Mouse (Mus musculus) midbrain, embryonic 14.5 days (tissue): ENCODE results near the gene Fastk. TPM values are rescaled to one million over a fixed set of nuclear protein-coding genes. Genes with fewer than 3 reads are reported as not detected.

Experiments used
- ATAC-seq: fragments of 200-750 bp; cut with Nextera tagmentation; 2 replicates; pipeline ENCODE4 v1.8.0; 2017; ENCODE audit warnings: moderate number of reproducible peaks, moderate library complexity; ENCODE audit not compliant: low FRiP score, low TSS enrichment
- DNase-seq: peaks from one replicate; pipeline ENCODE4 v3.0.0-alpha.2; 2015
- H3K27ac ChIP-seq: fragments of 300-500 bp; sonication (generic); replicated peaks from 2 replicates; pipeline ENCODE4 v1.5.1; 2014; ENCODE audit warnings: mild to moderate bottlenecking, low read depth, low read length, moderate library complexity
- H3K27me3 ChIP-seq: fragments of 300-500 bp; sonication (generic); 2 replicates; pipeline ENCODE4 v1.6.1; 2014; ENCODE audit warnings: low read length, control low read depth, mixed read lengths; ENCODE audit not compliant: control insufficient read depth, insufficient read depth
- H3K36me3 ChIP-seq: fragments of 300-500 bp; sonication (generic); 2 replicates; pipeline ENCODE4 v1.6.1; 2014; ENCODE audit warnings: low read length, control low read depth; ENCODE audit not compliant: control insufficient read depth, insufficient read depth
- H3K4me1 ChIP-seq: fragments of 300-500 bp; sonication (generic); 2 replicates; pipeline ENCODE4 v1.6.1; 2014; ENCODE audit warnings: mild to moderate bottlenecking, antibody characterized with exemption, low read length, control low read depth; ENCODE audit not compliant: control insufficient read depth, insufficient read depth
- H3K4me2 ChIP-seq: fragments of 300-500 bp; sonication (generic); 2 replicates; pipeline ENCODE4 v1.6.1; 2014; ENCODE audit warnings: mild to moderate bottlenecking, low read length, moderate library complexity
- H3K4me3 ChIP-seq: fragments of 300-500 bp; sonication (generic); replicated peaks from 2 replicates; pipeline ENCODE4 v1.5.1; 2014; ENCODE audit warnings: low read depth, low read length
- H3K9ac ChIP-seq: fragments of 300-500 bp; sonication (generic); replicated peaks from 2 replicates; pipeline ENCODE4 v1.6.1; 2014; ENCODE audit warnings: mild to moderate bottlenecking, low read length, moderate library complexity
- H3K9me3 ChIP-seq: fragments of 300-500 bp; sonication (generic); 2 replicates; pipeline ENCODE4 v1.6.1; 2016; ENCODE audit warnings: low read length, control low read depth, mixed read lengths; ENCODE audit not compliant: control insufficient read depth
- WGBS: fragments of 180-500 bp; shearing (Covaris S2); extraction: QIAGEN DNeasy Blood & Tissue Kit; methylation state at CpG from one replicate; pipeline ENCODE4 v1.1.7; 2014; 5-methylcytosine and 5-hydroxymethylcytosine counted together
- polyA plus RNA-seq: library from polyadenylated mRNA; unstranded; fragments of >200 nt; fragmentation: Nextera tagmentation; extraction: Ambion mirVana; gene quantifications from 2 replicates; pipeline ENCODE4 v1.2.1, GENCODE M21; 2014

Fastk gene
- polyA plus RNA-seq, result 91.8 and 105 TPM in 2 replicates

DNA sequence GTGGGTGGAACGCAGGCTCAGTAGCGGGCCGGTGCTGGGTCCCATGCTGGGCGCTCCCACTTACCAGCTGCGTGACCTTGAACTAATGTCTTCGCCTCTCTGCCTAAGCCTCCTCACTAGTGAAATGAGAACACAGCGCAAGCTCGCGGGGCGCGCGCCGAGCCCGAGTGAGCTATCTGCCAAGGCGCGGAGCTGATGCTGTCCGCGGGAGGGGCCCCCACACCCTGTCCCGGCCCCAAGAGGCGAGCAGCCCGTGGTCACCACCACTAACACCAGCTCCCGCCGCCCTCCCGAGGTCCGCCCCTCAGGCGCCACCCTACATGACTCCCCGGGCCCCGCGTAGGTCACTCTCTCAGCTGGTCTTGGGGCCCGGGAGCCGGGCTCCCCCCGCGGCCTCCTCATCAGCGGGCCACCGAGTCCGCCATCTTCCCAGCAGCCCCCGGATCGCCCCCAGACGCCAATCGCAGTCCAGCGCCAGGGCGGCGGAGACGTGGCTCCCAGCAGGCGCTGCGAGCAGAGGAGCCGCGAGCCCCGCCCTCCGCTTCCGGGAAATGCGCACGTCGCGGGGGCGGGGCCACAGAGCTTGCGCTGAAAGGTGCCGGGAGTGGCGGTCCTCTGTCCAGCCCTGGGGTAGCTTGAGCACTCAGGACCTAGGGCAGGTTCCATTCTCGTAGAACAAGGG is at the start of gene Fastk:
Gene Fastk, minus strand, starts transcription at position 542 of the 682 bp plus-strand sequence.
- Histone ChIP-seq H3K9ac (peak within 1 kb of the TSS; percentile 92), H3K4me2 (peak within 1 kb of the TSS; percentile 95), H3K27ac (peak within 1 kb of the TSS; percentile 89), H3K9me3 (no peaks in the 10 kb centered on the region), H3K4me1 (peaks cover 24% of the 10 kb centered on the region), H3K4me3 (peak within 1 kb of the TSS; percentile 94), H3K27me3 (no peaks in the 10 kb centered on the region), H3K36me3 (peaks cover 34% of the 10 kb centered on the region)
- peak; percentile 86 for ATAC-seq
- DNase-seq, result peak; percentile 98
- WGBS, result under 1% methylated on average over 60 of the region's 60 CpGs

DNA sequence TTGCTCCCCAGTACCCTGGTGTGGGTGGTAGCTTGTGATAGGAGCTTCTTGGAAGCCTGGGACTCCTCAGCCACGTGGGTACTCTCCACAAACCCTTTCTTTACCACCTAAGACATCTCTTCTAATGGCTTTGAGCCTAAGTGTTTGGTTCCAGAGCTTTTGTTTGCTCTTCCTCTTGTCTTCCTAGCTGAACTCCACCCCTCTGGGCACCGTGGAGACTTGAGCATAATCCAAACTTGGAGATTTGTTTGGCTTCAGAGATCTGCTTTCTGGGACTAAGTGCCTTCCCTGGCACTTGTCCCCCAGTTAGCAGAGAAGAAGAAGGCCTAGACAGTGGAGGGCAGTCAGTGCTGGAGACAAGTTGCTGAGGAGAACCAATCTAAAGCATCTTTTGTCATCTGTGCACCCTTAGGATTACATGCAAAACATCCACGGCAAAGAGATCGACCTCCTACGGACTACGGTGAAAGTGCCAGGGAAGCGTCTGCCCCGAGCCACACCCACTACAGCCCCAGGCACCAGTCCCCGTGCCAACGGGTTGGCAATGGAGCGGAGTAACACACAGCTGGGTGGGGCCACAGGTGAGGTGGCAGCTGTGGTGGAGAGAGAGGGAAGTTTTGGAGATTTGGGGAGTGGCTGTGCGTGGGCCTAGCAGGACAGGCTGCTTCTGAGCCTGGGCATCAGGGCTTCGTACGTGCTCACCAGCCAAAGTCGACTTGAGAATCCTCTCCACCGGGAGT is 47.6 kb upstream of the Fastk start:
- H3K9me3 ChIP-seq, result no peaks in the 10 kb centered on the region
- H3K4me1 ChIP-seq, result peaks cover 6% of the 10 kb centered on the region; the same call in 1 of the 2 replicates
- no peak overlapping the region for H3K9ac ChIP-seq
- H3K4me3 ChIP-seq, result no peak overlapping the region
- H3K27ac ChIP-seq, result no peak overlapping the region
- peaks cover 88% of the 10 kb centered on the region for H3K36me3 ChIP-seq
- DNase-seq (no peak), ATAC-seq (no peak)
- H3K4me2 ChIP-seq, result no peak overlapping the region
- 91% methylated on average over 16 of the region's 16 CpGs for WGBS
- H3K27me3 ChIP-seq, result no peaks in the 10 kb centered on the region

DNA sequence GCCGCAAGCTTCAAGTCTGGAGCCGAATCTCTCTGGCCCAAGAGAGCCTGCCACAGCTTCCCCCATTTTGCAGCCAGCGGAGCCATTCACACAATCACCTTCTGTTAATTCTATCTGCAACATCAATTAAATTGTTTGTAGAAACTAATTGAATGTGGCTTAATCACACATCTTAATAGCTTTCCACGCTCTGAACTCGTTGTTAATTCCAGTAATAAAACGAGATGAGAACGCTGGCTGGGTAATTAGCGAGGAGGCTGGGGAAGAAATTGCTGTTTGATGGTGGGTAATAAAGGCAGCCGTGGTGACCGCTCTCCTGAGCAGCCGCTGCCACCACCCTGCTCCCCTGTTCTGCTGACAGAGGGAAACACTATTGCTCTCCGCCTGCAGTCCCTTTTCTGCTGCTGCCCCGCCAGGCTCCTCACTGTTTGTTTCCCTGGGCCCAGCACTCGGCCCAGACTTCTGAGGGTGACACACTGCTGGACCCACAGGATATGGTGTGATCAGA is 45.4 kb upstream of the Fastk start:
- Histone ChIP-seq H3K4me1 (0 out of 2 replicates have a peak, but pooled peaks cover 9% of the 10 kb centered on the region), H3K36me3 (peaks cover 76% of the 10 kb centered on the region), H3K27me3 (no peaks in the 10 kb centered on the region), H3K27ac (no peak overlapping the region), H3K4me2 (no peak overlapping the region), H3K9me3 (no peaks in the 10 kb centered on the region), H3K9ac (no peak overlapping the region), H3K4me3 (no peak overlapping the region)
- 78% methylated on average over 14 of the region's 14 CpGs for WGBS
- ATAC-seq, result no peak
- DNase-seq, result no peak

DNA sequence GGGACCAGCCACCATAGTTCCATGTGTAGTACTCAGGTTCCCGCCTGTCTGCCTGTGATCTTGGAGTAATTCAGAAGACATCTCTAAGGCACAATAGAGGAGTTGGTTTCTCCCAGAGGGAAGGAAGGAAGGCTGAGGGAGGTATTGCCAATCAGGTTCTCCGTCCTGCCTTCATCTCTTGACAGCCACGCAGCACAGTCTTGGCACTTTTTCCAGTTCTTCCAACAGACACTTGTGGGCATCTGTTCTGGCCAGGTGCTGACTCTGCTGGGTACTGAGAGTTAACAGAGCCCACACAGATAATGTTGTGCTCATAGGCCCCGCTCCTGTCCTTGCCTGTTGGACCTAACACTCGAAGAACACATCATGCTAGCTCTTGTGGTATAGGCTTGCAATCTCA is 41.7 kb upstream of the Fastk start:
- H3K27me3 ChIP-seq, result no peaks in the 10 kb centered on the region
- H3K9me3 ChIP-seq, result no peaks in the 10 kb centered on the region
- no peak overlapping the region for H3K9ac ChIP-seq
- WGBS, result 96% methylated on average over 5 of the region's 5 CpGs
- no peak overlapping the region for H3K4me2 ChIP-seq
- H3K36me3 ChIP-seq, result peaks cover 75% of the 10 kb centered on the region
- ATAC-seq, result no peak
- H3K27ac ChIP-seq, result no peak overlapping the region
- H3K4me3 ChIP-seq, result no peak overlapping the region
- peaks cover 17% of the 10 kb centered on the region; the same call in 1 of the 2 replicates for H3K4me1 ChIP-seq
- DNase-seq, result no peak

DNA sequence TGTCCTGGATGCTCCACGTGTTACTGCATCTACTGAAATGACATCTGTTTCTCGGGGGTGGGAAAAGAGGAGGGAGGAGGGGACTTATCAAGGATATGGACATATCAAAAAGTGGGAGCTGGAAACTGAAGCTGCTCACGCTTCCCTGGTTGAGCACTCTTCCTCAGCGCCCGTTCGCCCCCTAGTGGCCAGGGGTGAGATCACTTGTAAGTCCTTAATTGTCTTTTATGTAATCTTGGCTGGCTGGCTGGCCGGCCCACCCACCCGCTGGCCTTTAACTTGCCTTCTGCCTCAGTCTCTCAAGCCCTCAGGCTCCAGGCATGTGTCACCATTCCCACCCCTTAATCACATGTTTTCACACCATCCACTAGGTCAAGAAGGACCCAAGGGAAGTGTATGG is 41.0 kb upstream of the Fastk start:
- 0% methylated on average over 8 of the region's 8 CpGs for WGBS
- DNase-seq, result peak; percentile 93
- no peaks in the 10 kb centered on the region for H3K9me3 ChIP-seq
- ATAC-seq, result no peak
- H3K27ac ChIP-seq, result no peak overlapping the region
- H3K27me3 ChIP-seq, result no peaks in the 10 kb centered on the region
- no peak overlapping the region for H3K9ac ChIP-seq
- no peak overlapping the region for H3K4me2 ChIP-seq
- no peak overlapping the region for H3K4me3 ChIP-seq
- peaks cover 23% of the 10 kb centered on the region for H3K4me1 ChIP-seq
- H3K36me3 ChIP-seq, result peaks cover 74% of the 10 kb centered on the region

DNA sequence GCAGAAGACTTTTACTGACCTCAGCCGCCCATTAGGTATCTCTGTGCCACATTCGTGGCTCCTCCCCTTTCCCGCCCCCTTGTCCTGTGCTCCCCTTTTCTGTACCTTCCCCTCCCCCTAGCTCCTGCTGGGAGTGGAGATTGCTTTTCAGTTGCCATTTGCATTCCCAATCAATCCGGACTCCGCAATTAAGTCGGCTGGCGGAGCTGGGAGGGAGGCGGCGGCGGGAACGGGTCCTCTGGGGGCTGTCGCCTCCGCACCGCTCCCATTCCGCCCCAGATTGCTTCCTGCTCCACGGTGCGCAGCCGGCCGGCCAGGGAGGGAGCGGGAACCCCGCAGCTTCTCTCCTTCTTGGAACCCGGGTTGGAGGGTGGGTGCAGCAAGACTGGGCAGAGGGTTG is 39.9 kb upstream of the Fastk start:
- no peaks in the 10 kb centered on the region for H3K27me3 ChIP-seq
- H3K4me1 ChIP-seq, result peaks cover 26% of the 10 kb centered on the region
- peak overlapping the region; percentile 37 for H3K4me2 ChIP-seq
- WGBS, result 14% methylated on average over 22 of the region's 22 CpGs
- peak; percentile 13; the same call in 1 of the 2 replicates for ATAC-seq
- no peak overlapping the region for H3K4me3 ChIP-seq
- peak overlapping the region; percentile 45; the same call in 1 of the 2 replicates for H3K27ac ChIP-seq
- H3K9ac ChIP-seq, result peak overlapping the region; percentile 37; the same call in 1 of the 2 replicates
- DNase-seq, result peak; percentile 53
- no peaks in the 10 kb centered on the region for H3K9me3 ChIP-seq
- peaks cover 75% of the 10 kb centered on the region for H3K36me3 ChIP-seq

DNA sequence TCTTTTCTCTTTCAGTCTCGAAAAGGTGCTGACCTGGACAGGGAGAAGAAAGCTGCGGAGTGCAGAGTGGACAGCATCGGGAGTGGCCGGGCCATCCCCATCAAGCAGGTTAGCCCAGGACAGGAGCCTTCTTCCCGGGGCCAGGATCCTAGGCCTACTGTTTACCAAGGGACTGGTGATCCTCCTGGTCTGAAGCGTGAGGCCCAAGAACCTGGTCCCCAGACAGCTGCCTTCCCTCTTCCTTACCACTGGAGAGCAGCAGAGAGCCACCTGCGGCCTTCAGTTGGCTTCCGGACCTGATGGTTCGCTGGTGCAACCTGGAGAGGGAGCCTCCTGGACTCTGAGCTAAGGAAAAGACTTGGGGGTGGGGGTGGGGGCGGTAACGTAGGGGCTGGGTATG is 38.2 kb upstream of the Fastk start:
- Histone ChIP-seq H3K4me3 (no peak overlapping the region), H3K9me3 (no peaks in the 10 kb centered on the region), H3K4me1 (peaks cover 26% of the 10 kb centered on the region), H3K9ac (no peak overlapping the region), H3K36me3 (peaks cover 75% of the 10 kb centered on the region), H3K27me3 (no peaks in the 10 kb centered on the region), H3K27ac (no peak overlapping the region), H3K4me2 (no peak overlapping the region)
- 0 out of 2 replicates have a peak, but pooled peaks have one; percentile 4 for ATAC-seq
- 28% methylated on average over 11 of the region's 11 CpGs for WGBS
- peak; percentile 88 for DNase-seq

DNA sequence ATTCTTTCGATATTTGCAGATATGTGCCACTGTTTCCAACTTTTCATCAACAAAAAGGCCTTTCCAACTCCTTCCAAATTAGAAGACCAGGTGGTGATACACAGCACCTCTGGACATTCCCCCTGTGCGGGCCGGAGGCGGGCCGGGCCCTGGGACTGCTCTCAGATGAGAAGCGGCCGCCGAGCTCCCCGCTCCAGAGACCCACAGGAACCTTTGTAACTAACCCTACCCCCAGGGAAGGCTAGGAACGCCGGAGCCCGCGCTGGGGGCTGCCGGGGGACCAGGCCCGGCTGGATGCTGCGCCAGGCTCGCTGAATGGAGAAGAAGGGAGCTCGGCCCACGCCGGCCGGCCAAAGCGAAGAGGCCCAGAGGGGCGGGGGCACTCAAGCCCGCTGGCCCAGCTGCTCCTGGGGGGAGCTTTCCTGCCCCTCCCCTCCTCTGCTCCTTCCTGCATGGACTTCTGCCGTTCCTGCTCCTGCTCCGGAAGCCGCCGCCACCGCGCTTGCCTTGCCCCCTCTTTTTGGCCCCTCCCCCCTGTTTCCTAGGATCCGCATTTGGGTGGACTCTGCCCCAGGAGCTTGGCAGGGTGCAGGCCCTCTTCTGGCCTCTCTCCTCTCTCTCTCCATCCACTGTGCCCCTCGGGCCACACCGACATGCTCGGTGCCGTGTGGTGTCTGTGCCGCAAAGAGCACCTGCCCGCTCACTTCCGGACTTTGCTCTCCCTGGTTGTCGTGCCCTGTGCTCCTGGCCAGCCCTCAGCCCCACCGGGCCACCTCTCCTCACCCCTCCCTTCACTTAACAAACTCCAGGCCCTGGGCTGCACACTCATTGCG is 37.4 kb upstream of the Fastk start:
- Histone ChIP-seq H3K4me1 (peaks cover 26% of the 10 kb centered on the region), H3K4me2 (no peak overlapping the region), H3K27ac (no peak overlapping the region; the same call in 1 of the 2 replicates), H3K4me3 (no peak overlapping the region), H3K36me3 (peaks cover 75% of the 10 kb centered on the region), H3K9ac (no peak overlapping the region; the same call in 1 of the 2 replicates), H3K9me3 (no peaks in the 10 kb centered on the region), H3K27me3 (no peaks in the 10 kb centered on the region)
- no peak; the same call in 1 of the 2 replicates for ATAC-seq
- 31% methylated on average over 41 of the region's 41 CpGs for WGBS
- no peak for DNase-seq
